Mouse (Mus musculus) spleen, postnatal 10 days (tissue): ENCODE data around the gene Gpr33.

ENCODE experiments used
- DNase-seq, 2 experiments: peaks; one replicate each; pipeline ENCODE4 v3.0.0; 2021 to 2022; ENCODE audit warnings: low spot score in 2 of 2

Gene Gpr33

DNA sequence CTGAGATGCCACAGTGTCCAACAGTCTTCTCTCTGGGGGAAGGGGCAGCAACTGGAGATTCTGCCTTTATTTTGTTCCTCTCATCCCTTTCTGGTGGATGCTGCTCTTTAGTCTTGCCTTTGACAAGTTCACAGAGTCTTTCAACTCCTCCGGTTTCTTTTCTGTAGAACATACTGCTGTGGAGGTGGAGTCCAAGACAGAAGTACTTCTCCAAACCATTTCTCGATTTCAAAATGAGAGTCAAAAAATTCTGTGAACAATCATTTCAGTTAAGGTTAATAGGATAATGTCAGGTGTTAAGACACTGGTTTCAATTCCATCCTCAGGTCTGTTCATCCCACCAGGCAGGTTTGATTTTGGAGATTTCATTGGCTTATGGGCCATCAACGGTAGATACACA, at the start of gene Gpr33:
Gpr33 (minus strand) TSS at position 101 of the 400 bp plus-strand sequence.
- no peak for DNase-seq

DNA sequence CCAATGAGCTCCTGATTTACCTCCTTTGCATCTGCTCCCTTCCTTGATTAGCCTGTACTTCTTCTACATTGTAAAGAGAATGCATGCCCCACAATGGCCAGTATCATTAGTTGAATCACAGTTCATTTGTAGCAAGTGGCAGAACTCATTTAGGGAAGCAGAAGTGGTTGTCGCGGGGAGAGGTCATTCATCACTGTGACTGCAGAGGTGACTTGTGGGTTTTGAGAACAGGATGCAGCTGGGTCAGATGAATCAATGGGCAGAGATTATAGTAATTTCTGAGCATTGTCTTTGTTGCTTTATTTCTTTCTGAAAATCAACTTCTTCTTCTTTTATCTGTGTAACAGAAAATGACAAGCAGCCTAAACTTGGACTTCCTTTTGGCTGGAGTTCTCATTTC, 21.5 kb upstream of the Gpr33 start:
- no peak for DNase-seq

DNA sequence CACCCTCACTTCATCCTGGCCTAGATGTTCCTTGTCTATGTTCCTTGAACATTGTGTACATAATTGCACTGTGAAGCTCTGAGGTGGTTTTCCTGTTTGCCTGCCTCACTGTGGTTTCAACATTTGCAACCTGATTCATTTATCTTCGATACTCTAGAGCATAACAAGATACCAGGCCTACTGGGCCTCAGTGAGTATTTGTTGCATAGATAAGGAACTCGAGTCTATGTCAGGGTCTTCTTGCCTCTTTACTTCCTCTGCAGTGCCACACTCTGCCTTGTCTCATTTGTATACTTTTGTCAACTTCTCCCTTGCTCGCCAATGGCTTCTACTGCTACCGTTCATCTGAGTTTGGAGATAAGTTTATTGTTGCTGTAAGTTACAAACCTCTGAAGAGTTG, 18.5 kb upstream of the Gpr33 start:
- no peak for DNase-seq

GRCm38 (mm10) chr12:52042818-52043336, 15.0 kb upstream of the Gpr33 start:
- no peak for DNase-seq

- DNase-seq = no peak
Measured at GRCm38 (mm10) chr12:52038352-52038751, 10.5 kb upstream of the Gpr33 start.

GRCm38 (mm10) chr12:52034956-52035355, 7.1 kb upstream of the Gpr33 start:
- DNase-seq = no peak

DNA sequence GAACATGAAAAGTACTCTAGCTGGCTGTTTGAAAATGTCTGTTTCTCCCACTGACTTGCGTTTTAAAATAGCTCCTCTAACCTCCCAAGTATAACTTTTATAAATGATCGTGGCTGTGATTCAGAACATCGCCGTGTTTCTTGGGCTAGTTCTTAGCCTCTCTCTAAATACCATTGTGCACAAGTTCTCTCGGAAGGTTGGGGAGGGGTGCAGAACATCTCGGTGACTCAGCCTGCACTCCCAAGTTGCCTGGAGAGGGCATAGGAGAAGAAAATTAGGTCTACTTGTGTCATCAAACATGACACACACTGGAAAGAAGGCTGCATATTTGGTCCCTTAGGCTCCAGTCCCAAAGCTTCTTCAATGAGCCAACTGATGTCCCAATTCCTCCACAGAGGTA, 4.4 kb upstream of the Gpr33 start:
- DNase-seq = no peak

- DNase-seq = no peak
Measured at GRCm38 (mm10) chr12:52014494-52015029, 13.3 kb downstream of the Gpr33 start.

DNA sequence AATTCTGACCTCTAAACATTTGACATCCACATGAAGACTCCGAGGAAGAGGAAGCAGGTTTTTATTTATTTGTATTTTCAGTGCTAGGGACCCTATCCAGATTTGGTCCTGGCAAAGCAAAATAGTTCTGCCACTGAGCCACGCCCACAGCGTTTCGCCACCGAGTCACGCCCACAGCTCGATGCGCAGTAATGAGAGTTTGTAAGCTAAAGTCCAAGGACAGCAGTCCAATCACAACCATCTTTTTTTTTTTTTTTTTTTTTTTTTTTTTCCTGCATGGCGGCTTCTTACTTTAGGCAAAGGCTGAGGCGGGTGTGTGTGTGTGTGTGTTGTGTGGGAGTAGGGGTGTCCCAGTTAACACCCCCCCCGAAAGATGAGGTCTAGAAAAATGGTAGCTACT, 13.8 kb downstream of the Gpr33 start:
- no peak for DNase-seq

DNA sequence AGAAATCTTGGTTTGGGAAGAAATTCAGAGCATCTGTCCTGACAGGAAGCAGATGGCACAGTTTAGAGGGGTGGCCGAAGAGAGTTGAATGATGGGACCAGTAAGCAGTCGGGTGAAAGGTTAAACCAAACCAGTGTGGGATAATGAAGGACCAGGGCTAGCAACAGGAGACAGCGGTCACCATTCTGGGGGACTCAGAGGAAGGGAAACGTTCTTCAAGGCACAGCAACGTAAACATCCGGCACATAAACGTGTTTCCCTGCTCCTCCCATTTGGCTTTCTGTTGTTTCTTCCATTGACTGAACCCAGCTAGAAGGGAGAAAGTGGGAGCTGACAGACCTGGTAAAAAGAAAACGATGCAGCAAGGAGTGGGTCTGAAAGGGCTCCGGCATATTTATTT, 14.6 kb downstream of the Gpr33 start:
- no peak for DNase-seq

DNA sequence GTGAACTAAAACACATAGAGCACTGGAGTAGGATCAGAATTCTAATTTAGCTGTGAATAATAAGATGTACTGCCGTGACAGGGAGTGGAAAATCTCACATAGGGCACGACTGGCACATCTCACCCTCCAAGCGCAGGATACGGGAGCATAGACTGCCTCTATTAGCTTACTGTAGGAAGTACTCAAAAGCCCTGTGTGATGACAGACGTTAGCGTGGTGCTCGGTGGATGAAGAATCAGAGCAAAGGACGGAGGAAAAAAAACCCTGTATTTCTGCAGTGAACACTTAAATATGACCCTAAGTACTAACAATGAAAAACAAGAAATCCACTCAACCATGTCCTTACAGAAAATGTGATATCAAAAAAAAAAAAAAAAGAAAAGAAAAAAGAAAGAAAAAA, 15.7 kb downstream of the Gpr33 start:
- DNase-seq = no peak

GRCm38 (mm10) chr12:52010630-52010961, 17.3 kb downstream of the Gpr33 start:
- DNase-seq = no peak

- DNase-seq = no peak
Measured at GRCm38 (mm10) chr12:52009928-52010629, 17.8 kb downstream of the Gpr33 start.

- DNase-seq = no peak
Measured at GRCm38 (mm10) chr12:52006633-52006994, 21.2 kb downstream of the Gpr33 start.

DNA sequence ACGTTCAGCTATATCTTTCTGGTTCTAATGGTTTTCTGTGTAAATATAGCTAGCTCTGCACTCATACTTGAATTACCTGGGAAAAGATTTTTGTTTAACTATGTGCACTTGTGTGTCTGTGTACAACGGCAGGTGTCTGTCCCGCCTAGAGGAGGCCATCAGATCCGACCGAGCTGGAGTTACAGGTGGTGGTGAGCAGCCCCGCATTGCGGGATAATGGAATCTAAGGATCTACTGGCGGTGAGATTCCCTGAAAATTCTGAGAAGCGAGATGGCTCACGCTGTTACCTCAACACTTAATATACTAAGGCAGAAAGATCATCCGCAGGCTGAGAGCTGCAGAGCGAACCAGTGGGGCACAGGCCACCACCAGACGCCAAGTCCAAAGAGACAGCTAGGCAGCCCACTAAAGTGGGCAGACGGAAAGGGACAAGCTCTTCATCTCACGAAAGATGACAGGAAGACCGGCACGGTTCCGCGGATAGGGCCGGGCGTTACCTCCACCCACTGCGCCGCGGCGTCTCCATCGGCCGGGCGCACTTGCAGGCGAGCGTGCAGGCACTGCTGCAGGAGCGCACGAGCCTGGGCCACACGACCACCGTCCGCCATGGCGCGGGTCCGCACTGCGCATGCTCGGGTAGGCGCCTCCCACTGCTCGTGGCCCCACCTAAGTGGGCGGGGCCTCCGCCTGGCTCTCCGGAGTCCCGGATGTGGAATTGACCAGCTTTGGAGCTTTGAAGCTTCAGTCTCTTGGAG, 21.8 kb downstream of the Gpr33 start, which contains the start of gene Dtd2:
Dtd2 (minus strand) TSS at position 625 of the 756 bp plus-strand sequence.
- peak; percentile 90 to 95 for DNase-seq

DNA sequence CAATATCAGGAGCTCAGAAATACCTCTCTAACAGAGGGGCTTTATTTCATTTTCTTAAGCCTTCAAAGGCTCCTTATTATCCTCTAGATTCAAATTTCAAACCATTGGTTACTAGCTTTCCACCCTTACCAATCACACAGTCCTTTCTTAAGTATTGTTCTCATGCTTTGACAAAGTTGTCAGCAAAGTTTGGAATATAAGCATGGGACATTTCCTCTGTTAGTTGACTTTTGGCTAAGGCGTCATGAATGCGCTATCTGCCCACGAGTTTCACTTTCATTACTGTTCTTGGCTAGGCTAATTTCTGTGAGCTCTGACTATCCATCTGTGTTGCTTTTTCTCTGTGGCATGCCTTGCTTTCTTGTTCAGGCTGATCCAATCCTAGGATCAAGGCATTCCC, 25.1 kb downstream of the Gpr33 start:
- no peak for DNase-seq

GRCm38 (mm10) chr12:52001544-52001943, 26.3 kb downstream of the Gpr33 start:
- peak in 1 of 2 experiments; percentile 59 for DNase-seq

- no peak for DNase-seq
Measured at GRCm38 (mm10) chr12:51998366-51998932, 29.4 kb downstream of the Gpr33 start.

- no peak for DNase-seq
Measured at GRCm38 (mm10) chr12:51995738-51996536, 31.9 kb downstream of the Gpr33 start.

- no peak for DNase-seq
Measured at GRCm38 (mm10) chr12:51990629-51991028, 37.2 kb downstream of the Gpr33 start.

GRCm38 (mm10) chr12:51988536-51988935, 39.3 kb downstream of the Gpr33 start:
- DNase-seq = no peak

DNA sequence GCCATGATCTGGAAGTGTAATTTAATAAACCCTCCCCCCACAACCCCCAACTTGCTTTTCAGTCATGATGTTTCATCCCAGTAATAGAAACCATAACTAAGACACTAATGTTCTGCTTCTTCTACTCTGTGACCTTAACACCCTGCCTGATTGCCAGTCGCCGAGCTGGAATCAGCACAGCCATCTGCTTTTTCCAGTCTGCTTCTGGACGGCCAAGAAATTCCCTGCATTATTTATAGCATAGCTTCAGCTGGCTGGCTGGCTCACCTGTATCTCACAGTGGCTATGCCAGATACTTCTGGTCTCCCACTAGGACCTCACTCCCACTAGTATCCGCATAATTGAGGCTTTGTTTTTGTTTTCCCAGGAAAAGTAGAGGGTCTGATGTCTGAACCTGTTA, 42.0 kb downstream of the Gpr33 start:
- no peak for DNase-seq
